Mouse (Mus musculus) layer of hippocampus, postnatal 36 days (tissue): ENCODE results near the gene Ube2a. TPM values are rescaled to one million over a fixed set of nuclear protein-coding genes. Genes with fewer than 3 reads are reported as not detected.

Experiments used
- DNase-seq, 2 experiments: peaks; one replicate each; pipeline ENCODE4 v3.0.0; 2022
- total RNA-seq, 2 experiments: library from RNA; stranded (reverse); gene quantifications; 2 replicates each; pipeline ENCODE4 v1.2.3; 2021

The Ube2a gene
- total RNA-seq, 2 experiments from 2014 or later, result 55.9 to 62.0 TPM

DNA sequence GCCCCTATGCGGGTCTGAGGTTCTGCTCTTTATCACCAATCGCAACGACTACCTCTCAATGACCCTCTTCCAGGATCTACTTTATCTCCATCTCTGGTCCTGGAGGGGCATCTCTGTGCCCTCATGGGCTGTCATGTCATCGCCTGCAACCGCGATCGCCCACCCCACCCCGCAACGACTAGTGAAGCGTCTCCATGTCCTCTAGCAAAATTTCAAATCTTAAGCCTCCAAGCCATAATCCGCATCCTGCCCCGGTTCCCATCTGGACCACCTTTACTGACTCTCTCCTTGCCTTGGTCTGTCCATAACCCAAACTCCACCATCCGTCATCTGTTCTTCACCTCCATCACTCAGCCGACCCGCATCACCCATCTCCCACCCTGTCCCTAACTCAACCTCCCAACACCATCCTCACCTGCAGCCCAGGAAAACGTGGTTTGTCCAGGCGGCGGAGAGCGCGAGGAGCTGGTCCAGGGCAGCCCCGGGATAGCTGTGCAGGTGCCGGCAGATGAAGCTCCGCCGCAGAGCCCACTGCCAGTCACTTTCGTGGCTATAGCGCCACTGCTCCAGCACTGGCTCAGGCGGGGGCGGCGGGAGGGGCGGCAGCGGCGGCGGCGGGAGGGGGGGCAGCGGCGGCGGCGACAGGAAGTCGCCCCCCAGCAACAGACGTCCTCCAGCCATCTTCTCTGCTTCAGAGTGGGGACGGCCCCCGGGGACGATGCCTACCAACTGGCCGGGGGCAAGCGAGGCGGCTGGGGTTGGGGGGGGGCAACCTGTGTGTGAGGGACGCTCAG, 28.8 kb downstream of the Ube2a start, which contains the start of gene Nkrf:
TSS of gene Nkrf (minus strand) at position 579 of the 794 bp plus-strand sequence.
- DNase-seq, result peak; percentile 34 to 40

DNA sequence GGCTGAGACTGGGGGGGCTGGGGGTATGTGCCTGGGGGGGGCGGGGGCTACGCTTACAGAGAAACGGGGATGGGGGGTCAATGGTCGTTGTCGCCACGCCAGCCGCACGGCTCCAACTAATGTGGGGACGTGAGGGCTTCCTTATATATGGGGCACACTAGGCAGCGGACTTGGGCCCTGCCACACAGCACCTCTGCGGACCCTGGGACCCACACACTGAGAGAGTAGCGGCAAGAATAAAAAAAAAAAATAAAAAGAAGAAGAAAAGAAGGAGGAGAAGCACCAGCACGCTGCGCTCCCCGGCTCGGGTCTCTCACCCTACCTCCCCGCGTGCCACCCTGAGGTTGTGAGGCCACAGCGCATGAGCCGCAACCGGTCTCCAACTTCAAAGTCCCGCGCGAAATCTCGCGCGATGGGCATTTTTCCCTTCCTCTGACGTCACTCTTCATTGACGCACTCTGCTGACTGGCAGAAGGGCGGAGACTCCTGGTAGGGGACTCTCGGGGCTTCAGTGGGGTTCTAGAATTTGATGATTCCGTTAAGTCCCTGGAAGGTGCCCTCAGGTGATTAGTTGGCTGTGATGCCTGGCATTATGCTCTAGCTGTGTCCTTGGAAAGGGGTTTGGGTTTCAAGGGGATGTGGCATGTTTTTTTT, 29.5 kb downstream of the Ube2a start:
- DNase-seq, result peak; percentile 89 to 90

DNA sequence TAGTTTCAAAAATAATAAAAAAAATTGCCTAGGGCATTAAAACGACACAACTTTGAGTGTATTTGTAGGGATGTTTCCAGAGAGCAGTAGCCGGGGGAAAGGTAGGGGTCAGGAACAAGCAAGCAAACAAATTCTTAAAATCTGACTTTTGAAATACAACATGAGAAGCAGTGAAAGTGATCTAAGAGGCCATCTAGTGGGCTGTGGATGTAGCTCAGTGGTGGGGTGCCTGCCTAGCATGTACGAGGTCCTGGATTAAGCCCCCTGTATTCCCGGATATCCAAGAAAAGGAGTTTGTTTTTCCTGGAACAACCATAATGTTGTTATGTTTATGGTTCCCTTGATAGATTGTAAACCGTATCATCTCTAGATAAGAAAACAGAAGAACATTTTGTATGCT, 32.8 kb downstream of the Ube2a start:
- no peak for DNase-seq

DNA sequence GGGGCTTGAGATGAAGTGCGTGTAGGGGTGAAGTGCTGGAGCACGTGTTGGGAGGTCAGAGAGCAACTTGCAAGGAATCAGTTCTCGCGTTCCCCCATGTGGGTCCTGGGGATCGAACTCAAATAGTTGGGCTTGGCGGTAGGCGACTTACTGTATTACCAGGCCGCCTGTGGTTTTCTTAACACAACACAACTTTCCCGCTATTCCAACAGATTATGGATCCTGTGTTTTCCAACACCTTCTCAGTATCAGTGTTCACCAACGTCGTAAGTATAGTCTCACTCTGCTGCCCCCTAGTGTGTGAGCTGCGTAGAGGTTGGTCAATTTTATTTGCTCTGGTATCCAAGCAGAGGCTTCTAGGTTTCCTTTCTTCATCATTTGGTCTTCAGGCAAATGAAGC, 37.6 kb downstream of the Ube2a start:
- peak in 1 of 2 experiments; percentile 37 for DNase-seq

DNA sequence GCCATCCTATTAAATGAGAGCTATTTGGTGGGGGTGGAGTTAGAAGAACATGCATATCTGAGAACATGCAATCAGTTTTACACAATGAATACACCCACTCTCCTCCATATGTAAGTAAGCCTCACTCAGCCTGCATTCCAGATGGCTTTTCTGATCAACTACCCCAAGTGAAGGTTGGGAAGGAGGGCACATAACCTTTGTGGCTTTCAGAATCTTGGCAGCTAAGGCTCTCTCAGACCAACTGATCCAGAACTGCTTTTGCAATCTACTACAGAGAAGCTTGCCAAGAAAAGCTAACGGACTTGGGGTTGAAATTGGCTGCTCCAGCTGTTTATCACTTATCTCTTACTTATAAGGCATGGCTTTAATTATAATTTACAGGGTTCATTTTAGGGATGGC, 44.0 kb downstream of the Ube2a start:
- DNase-seq, result no peak

DNA sequence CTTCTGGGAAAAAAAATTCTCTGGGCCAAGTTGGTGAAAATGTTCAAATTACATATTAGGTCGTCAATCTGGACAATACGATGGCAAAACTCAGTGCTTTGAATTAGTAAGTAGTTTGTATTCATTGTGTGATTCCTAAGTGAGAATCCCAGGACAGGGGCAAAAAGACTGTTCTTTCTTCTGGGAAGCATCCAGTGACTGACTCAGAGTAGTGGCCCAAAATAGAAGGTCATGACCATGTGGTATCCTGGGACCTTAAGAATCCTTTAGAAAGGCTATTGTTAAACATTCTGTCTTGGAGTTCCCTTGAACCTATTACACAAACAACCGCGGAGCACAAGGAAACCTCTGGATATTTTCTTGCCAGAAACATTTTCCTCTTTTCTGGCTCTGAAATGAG, 47.6 kb downstream of the Ube2a start:
- DNase-seq, result no peak

DNA sequence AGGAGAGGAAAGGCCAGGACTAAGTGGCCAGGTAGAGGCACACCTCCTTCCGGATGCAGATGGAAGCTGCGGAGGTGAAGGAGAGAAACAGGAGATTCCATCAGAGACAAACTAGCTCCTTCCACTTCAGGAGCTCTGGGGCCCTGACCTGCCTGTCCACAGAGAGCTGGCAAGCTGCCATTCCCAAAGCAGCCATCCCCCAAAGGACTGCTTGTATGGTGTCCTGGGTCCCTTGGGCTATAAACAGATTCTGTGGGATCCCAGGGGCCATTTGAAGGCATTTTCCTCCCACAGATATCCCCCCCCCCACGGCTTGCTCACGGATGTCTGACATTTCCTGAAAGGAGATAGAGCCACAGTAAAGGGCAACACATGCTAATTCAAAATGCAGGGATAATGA, 55.1 kb downstream of the Ube2a start:
- no peak for DNase-seq

DNA sequence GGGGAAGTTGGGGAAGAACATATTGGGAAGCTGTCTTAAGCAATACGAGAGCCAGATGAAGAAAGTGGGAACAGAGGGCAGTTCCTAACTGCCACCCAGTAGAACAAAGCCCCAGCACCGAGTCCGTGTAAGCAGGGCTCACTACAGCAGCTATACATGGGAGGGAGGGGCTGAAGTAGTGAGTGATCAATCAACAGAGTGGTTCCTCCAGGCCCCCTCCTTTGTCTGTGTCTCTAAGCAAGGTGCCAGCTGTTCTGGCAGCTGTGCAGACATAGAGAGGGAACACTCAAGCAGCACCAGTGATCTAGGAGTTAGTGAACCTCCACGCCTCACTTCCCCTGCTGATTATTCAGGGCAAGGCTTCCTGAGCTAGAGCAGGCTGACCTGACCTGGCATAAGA, 56.0 kb downstream of the Ube2a start:
- DNase-seq, result no peak

DNA sequence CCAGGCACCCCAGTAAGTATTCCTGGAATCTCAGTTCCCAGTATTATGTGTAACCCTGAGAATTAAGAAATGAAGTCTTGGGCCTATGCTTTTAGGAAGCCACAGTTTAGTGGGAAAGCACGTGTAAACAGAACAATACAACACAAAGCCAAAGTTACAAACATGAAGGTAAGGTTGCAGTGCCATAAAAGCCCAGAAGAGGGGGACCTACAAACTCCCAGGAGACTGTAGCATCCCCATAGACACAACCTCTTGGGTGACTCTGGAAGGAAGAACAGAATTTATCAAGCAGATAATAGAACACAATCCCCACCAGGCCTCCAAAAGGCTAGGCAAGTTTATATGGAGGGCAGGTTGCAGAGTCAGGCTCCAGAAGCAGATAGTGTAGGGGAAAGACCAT, 56.9 kb downstream of the Ube2a start:
- no peak for DNase-seq

Other genes starting within 250 kb of the Ube2a start
- gene Akap17b, start 228.5 kb upstream of the Ube2a start, total RNA-seq, result 10 to 100 TPM in 1 of 2 experiments, 1 to 10 TPM in 1; 8.3 to 10.4 TPM
- gene Slc25a43, start 130.2 kb upstream of the Ube2a start, total RNA-seq, result under 1 TPM in 1 of 2 experiments, not detected in 1; 0.52 TPM
- gene Slc25a5, start 78.2 kb upstream of the Ube2a start, total RNA-seq, result 100 to 1,000 TPM; 336 to 357 TPM
- 10 to 100 TPM; 40.0 to 44.5 TPM for gene C330007P06Rik, start 211 bp downstream of the Ube2a start, total RNA-seq
- 10 to 100 TPM; 31.7 to 33.2 TPM for gene Nkrf, start 29.0 kb downstream of the Ube2a start, total RNA-seq
- 10 to 100 TPM; 47.4 to 49.1 TPM for gene Sept6, start 117.9 kb downstream of the Ube2a start, total RNA-seq
- gene Sowahd, start 174.9 kb downstream of the Ube2a start, total RNA-seq, result not detected
- gene Rpl39, start 211.5 kb downstream of the Ube2a start, total RNA-seq, result 100 to 1,000 TPM; 237 to 247 TPM
- 10 to 100 TPM; 19.9 to 22.7 TPM for gene Upf3b, start 236.4 kb downstream of the Ube2a start, total RNA-seq